Mouse (Mus musculus) adrenal gland (tissue): ENCODE measurements around the gene Nr6a1.

Source experiments
- intact Hi-C: fragments of 180-260 bp; cut with DNase I; formaldehyde crosslinking; loops from one replicate; pipeline ENCODE4 v1.15.1; 2025

The Nr6a1 gene

DNA sequence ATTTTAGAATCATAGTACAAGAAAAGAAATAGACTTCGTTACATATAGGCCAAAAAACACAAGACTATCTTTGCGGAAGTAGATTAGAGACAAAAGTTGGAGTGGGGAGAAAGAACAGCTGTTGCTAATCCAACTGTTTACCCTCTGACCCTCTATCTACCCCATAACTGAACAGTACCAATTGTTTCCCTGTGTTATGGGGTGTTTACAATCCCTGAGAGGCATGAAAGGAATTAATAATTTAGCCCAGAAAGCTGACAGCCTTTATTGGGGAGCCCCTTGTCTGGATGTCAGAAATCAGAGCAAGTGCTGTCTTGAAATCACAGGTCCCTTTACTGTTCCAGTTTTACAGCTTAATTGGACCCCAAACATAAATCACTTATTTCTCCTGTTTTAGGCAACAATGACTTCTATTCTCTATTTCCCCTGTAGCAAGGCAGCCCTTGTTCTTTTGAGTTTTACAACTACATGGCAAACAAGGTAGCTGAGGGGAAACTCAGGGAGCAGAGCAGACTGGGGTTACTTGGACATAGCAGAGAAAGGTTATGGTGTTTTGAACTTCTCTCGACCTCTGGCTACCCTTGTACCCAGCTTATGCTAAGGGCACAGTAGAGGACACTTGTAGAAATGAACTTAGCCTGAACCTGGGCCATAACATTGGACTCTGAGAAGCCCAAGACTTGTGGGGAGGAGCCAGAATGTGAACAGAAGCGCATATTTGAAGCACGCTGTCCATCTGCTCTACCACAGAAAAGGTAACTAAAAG, 46.4 kb downstream of the Nr6a1 start:
- intact Hi-C loops = no loop called here

DNA sequence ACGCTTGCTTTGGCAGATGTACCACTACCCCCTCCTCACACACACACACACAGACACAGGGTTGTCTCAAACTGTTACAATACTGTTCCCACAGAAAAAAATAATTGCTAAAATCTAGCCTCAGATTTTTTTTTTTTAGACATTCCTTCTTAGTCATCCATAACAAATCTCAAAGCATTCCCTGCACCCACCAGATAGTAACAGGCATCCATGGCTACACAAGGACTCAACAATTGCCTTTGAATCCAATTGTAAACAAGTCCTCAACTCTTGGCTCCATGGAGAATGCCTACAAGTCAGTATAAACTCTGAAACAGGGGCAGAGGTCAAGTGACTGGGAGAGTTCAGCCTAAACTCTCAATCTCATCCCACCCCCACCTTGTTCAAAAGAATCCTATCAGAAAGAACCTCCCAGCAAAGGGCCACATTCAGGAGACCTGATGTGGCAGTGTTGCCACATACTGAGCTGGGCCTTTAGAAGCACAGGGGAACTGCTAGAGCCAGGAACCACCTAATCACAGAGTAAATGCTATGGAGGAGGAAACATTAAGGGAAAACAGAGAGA, 52.9 kb downstream of the Nr6a1 start:
- intact Hi-C loops = no loop called here

DNA sequence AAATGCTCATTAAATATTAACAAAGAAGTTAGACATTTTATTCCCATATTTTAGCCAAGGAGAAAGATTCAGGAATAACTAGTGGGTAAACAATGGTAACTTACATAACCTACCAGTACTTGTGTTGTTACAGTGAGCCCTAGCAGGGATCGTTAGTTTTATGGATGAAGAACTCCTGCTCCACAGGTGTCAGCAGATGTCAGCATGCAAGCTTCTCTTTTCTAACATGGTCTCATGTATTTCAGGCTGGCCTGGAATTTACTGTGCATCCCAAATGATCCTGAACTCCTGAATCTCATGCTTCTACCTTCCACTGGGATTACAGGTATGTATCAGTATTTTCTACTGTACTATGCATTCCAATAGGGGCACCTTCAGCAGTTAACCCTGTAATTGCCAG, 54.8 kb downstream of the Nr6a1 start:
- intact Hi-C loops = no loop called here

DNA sequence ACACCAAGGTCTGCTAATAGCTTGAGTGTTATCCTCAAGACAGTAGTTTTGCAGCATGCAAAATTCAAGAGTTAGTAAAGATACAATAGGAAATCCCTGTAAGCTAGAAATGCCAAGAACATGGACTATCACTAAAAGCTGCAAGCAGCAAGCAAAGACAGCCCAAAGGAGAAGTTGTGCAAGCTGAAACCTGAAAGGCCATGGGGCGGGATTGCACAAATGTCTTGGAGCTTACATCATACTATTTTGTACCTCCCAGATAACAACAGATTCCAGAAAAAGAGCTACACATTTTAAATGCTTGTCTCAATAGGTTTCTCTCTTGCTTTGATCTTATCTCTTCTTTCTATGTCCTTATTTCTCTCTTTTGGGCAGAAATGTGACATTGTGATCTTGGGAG, 60.8 kb downstream of the Nr6a1 start:
- intact Hi-C loops = loop anchor here (10.0 kb wide), 1 partner anchor 202 kb away; no protein-coding TSS in a partner anchor

DNA sequence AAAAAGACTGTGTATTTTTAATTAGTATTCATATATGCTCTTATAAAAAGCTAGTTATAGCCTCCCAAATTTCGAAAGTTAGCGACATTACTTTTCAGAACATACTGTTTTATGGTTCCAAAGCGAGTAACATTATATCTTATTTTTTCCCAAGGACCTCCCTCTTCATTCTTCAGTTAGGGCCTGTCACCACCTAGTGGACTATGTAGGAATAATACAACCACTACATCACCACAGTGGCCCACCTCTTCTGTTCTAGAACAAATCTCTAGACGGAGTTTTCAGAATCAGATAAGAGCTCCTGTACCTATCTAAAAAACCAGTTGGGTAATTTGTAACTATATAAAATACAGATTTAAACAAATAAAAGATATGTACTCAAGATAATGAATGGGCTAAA, 63.5 kb downstream of the Nr6a1 start:
- intact Hi-C loops = loop anchor here (1.0 to 10.0 kb wide), 2 partner anchors 67 to 199 kb away; no protein-coding TSS in a partner anchor

DNA sequence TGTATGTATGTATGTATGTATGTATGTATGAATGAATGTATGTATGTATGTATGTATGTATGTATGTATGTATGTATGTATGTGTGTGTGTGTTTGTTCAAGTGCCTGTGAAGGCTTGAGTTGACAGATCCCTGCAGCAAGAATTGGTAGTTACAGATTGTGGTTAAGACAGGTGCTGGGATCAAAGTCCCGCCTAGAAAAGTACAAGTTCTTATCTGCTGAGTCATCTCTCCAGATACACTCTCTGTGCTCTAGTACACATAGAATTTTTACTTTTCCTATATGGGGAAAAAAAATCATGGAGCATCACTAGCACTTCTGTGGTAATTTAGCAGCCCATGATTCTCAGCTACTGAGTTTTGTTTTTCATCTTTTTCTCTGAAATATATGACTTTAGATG, 75.7 kb downstream of the Nr6a1 start:
- intact Hi-C loops = no loop called here

DNA sequence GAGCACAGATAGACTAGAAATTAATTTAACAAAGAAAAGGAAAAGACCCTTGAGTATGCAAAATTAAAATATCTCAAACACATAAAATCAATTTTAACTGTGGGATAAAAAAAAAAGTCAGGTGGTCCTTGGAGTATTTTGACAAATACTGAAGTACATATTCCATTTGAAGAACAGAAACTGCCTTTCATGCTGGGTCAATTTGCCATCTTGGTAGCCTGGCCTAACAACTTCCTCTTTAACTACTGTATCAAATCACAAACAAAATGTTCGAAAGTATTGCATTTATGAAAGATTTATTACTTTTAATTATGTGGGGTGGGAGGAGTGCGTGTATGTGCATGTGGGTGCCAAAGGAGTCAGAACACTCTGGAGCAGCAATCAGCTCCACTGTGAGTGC, 81.2 kb downstream of the Nr6a1 start:
- intact Hi-C loops = no loop called here

DNA sequence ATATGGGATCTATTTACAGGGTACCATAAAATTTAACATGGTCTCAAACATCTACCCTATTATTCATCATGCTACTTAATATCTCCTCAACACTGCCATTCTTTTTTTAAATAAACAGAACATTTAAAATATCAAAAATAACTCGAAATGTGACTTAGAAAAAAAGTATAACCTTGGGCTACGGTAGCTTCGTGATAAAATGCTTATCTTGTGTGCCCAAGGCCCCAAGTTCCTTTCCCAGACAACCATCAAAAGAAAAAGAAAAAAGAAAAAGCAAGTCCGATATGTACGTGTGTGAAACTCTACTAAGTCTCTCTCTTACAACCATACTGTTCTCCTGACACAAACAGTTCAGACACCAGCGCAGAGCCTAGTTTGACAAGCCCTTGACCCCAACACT, 92.0 kb downstream of the Nr6a1 start:
- intact Hi-C loops = no loop called here

DNA sequence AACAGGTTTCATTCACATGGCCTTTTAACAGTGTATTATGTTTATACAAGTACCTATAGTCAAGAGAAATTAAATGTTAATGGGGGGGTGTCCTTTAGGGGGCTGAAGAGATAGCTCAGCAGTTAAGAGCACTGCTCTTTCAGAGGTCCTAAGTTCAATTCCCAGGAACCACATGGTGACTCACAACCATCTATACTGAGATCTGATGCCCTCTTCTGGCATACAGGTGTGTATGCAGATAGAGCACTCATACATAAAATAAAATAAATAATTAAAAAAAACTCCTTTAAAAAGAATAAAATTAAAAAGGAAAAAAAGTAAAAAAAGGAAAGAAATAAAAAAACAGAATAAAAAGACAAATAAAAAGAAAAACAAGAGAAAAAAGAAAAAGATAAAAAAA, 95.5 kb downstream of the Nr6a1 start:
- intact Hi-C loops = no loop called here

DNA sequence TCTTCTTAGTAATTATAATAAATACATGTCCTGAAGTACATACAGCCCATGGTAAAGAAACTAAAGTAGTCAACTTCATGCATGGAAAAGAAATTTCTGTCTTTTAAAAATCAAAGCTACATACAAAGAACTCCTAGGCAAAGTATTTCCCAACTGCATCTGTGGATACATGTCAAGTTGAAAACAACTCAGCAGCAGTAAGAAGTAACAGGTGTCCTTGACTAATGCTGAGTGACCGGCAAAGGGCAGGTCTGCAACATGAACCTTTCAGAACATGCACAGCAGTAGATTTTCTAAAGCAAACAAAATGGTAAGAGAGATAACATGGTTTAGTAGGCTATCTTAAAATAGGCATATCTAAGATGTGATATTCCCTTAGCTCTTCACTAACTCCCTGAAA, 98.0 kb downstream of the Nr6a1 start:
- intact Hi-C loops = no loop called here

DNA sequence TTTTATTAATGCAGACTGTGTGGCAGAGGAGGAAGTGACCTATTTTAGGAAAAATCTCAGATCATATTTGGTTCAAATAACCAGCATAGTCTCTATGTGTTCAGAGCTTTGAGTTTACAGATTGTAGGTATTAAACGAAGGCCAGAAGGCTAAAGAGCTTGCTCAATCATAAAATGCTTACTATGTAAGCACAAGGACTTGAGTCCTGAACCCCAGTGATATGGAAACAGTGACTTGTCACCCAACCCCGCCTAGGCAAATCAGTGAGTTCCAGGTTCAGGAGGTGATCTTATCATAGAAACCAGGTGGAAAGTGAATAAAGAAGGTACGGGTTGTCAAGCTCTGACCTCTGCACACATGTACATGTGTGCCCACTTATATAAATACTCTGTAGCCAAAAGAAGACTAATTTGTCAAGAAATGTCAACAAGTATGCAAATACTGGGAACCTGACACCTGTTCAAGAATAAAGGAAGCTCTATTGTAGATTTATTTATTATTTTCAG, 99.6 kb downstream of the Nr6a1 start:
- intact Hi-C loops = no loop called here

DNA sequence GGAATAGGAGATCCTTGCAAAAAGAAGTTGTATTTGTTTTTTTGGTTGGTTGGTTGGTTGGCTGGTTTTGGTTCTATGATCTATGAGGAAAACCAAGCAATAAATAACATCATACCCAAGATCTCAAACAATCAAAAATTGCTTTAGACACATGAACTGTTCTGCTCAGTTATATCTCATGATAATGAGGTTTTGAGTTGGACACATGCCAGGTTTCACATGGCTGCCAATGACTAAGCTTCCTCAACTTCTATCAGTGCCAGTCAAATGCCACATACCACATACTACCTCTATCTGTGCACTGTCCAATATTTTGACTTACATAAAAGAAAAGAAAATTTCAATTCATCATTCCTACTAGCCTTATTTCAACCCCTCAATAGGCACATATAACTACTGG, 101.3 kb downstream of the Nr6a1 start:
- intact Hi-C loops = no loop called here

DNA sequence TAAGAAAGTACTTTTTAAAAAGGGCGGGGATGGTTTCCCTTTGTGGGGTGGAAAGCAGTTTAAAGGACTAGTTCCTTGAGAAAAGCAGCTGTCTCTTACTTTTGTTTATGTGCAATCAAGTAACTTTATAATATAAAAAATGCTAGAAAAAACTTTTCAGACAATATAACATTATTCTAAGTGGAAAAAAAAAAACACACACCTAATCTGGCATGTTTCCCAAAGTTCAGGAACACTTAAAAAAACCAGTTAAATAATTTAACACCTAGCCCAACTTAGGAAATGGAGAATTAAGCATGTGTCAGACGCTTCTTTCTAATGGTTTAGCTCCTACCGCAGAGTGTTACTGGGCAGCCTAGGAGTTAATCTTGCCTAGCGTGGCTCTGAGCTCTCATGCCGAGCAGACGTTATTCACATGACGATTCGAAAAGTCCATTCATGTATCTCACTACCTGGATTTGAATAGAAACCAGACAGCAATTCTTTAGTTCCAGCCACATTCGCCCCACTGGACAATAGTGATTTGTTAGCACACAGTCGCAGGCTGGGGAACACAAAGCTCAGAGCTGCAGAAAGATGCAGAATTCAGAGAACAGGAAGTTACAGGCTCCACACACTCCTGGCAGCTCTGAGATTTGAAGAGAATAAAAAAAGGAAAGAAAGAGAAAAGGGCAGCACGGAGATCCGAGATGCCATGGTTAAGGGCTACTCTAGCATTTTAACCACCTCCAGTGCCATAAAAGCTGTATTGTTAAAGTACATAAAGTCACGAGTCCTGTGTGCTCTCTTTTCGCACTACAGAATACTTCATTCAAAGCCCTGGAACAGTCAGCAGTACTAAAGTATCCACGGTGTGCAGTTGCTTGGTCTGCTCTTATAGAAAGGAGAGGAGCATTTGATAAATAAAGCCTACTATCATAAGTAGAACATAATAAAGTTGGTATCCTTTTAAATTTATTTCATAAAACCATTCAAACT, 102.4 kb downstream of the Nr6a1 start:
- intact Hi-C loops = no loop called here

DNA sequence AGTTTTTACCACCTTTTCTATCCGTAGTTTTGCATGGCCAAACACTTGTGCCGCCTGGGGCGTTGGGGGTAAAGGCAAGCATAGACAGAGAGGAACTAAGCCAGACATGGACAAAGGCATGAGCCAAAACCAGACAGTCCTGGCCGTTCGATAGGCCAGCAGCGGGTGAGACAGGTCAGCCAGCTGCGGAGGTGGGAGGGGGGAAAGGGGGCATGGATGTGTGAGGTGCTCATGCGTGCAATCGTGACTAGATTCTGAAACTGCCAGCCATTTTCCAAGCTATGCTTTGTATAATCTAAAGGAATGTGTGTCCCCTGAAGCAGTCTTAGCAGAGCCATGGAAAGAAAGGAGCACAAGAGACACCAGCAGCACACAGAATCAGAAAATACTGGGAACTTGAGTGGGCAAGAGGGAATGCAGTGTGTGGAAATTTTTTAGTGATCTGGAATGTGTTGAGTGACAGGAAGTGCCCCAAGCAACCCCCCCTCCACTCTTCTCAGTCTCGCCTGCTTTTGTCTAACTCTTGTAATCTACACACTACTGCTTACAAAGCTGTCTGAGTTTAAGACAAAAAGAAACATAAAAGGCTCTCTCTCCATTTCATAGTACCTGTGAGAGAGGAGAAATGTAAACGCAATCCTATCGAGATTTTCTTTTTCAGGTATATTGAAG, 103.4 kb downstream of the Nr6a1 start:
- intact Hi-C loops = no loop called here

DNA sequence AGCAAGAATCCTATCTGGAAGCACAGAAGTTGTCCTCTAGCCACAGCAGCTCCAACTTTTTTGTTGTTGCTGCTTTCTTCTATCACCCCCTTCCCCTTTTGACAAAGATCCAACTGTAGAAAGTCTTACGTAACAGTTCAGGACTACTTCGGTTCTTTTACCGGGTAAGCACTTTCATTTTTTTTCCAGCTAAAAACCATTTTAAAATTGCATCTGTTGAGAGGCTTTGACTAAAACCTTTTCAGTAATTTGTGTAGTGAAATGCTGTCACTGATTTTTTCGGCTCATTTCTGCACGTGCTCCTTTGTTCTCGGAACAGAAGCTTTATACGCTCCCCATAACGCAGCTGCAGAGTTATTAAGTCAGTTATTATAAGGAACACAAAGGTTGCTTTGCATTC, 104.1 kb downstream of the Nr6a1 start:
- intact Hi-C loops = no loop called here

DNA sequence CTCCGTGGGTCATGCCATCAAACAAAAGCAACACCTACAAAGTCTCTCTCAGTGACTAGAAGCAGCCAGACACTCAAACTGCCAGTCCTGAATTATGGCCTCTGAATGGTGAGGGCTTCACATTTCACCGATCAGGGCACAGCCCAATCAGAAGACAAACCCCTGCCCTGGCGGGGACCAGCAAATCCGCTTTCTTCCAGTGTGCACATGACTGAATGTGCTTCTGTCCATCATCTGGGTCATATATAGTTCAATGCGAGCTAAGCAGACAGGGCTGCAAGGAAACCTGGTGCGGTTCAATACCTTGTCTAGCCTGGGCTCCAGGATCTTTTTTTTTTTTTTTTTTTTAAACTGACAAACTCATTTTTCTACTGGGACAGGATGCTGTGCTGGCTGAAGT, 104.5 kb downstream of the Nr6a1 start:
- intact Hi-C loops = no loop called here

DNA sequence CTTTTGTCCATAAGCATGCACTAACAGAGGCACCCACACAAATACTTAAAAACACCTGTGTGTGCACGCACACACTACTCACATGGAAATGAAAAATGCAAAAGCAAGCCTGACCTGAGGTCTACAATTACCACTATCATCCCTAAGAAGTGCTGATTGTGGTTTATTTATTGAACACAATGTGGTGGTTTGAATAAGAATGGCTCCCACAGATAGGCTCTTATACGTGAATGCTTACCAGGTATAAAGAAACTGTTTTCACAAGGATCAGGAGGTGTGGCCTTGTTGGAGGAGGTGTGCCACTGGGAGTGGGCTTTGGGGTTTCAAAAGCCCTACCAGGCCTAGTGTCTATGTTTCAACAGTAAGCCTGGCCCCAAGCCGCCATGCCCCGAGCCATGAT, 110.0 kb downstream of the Nr6a1 start:
- intact Hi-C loops = no loop called here

DNA sequence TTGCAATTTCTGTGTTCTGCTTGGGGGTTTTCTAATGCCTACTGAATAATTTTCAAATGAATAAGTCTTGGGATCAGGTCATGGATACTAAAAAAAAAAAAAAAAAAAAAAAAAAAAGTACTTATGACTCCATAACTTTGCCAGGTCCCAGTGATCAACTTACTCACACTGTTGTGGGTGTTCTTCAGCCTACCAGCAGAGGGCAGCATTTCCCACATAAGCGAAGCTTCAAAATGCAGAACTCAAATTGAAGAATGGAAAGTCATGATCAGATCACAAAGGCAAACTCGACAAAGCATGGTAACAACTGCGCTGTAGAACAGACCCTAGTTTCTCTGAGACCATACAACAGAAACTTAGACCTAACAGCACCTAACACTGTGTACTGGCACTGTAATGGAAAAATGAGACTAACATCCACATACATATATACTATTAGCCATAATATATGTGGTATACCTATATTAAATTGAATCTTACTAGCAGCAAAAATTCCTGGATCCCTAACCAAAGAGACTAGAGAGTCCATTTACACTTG, 130.3 kb downstream of the Nr6a1 start:
- intact Hi-C loops = loop anchor here (1.0 to 10.0 kb wide), 2 partner anchors 67 to 198 kb away; partner anchors contain the start of gene Wdr38

DNA sequence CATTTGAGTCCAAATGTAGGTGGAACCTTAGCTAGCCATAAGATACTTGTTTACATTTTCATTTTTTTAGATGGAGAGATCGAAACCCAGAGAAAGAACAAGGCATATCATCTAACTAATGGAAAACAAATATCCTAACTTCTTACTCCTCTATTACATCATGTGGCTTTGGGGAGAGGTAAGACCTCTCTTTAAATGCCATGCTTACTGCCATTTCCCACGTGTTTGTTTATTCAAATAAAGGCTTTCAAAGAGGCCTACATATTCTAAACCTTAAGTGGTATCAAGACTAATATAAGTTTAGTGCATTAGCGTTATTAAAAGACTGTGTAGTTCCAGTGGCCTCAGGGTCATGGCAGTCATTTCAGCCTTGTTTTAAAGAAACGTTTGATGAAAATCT, 140.2 kb downstream of the Nr6a1 start:
- intact Hi-C loops = no loop called here

DNA sequence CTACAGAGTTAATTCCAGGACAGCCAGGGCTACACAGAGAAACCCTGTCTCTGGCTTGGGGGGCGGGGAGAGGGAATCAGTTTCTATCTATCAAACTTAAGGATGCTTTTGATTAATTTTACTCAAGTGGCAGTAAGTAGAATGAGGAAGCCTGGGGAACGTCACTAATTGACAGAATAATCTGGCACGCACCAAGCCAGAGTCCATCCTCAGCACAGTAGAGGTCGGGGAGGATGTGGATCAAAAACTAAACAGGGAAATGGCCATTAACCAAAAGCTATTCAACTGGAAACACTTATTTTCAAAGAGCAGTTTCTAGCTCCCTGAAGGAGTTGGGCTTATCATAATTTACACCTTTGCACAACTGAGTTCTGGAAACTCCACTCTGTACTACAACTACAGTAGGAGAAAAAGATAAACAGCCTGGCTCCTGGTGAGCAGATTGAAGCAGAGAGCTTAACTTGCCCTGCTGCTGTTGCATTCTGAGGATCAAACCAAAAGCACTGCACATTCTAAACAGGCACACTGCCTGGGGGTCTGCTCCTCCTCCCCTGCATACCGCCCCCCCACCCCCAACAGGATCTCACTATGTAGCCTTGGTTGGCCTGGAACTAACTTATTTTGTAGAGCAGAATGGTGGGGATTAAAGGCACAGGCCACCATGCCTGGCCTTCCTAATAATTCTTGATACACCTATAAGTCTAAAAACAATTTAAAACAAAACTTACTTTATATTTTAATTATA, 141.1 kb downstream of the Nr6a1 start:
- intact Hi-C loops = no loop called here
